Mouse (Mus musculus) B cell, adult 2 months (primary cell): ENCODE measurements around the gene Daam1.

Source experiments
- DNase-seq, 2 experiments: peaks; one replicate each; pipeline ENCODE4 v3.0.0; 2022

The Daam1 gene

GRCm38 (mm10) chr12:71865937-71866336 is 35.1 kb downstream of the Daam1 start:
- no peak for DNase-seq

GRCm38 (mm10) chr12:71867345-71868240 is 36.7 kb downstream of the Daam1 start:
- DNase-seq, result no peak

GRCm38 (mm10) chr12:71870644-71871043 is 39.8 kb downstream of the Daam1 start:
- no peak for DNase-seq

- DNase-seq, result no peak
Measured at GRCm38 (mm10) chr12:71872330-71872729, 41.5 kb downstream of the Daam1 start.

- no peak for DNase-seq
Measured at GRCm38 (mm10) chr12:71874561-71874960, 43.7 kb downstream of the Daam1 start.

GRCm38 (mm10) chr12:71874984-71875383 is 44.1 kb downstream of the Daam1 start:
- no peak for DNase-seq

GRCm38 (mm10) chr12:71875761-71876489 is 45.0 kb downstream of the Daam1 start:
- DNase-seq, result no peak

- no peak for DNase-seq
Measured at GRCm38 (mm10) chr12:71880987-71881386, 50.1 kb downstream of the Daam1 start.

- DNase-seq, result no peak
Measured at GRCm38 (mm10) chr12:71881477-71881876, 50.6 kb downstream of the Daam1 start.

- DNase-seq, result no peak
Measured at GRCm38 (mm10) chr12:71883066-71883711, 52.3 kb downstream of the Daam1 start.

- DNase-seq, result no peak
Measured at GRCm38 (mm10) chr12:71885170-71885574, 54.3 kb downstream of the Daam1 start.

- DNase-seq, result no peak
Measured at GRCm38 (mm10) chr12:71885717-71886116, 54.8 kb downstream of the Daam1 start.

GRCm38 (mm10) chr12:71886406-71886805 is 55.5 kb downstream of the Daam1 start:
- no peak for DNase-seq

GRCm38 (mm10) chr12:71886941-71887340 is 56.1 kb downstream of the Daam1 start:
- no peak for DNase-seq

- no peak for DNase-seq
Measured at GRCm38 (mm10) chr12:71888370-71888769, 57.5 kb downstream of the Daam1 start.

GRCm38 (mm10) chr12:71889266-71889665 is 58.4 kb downstream of the Daam1 start:
- no peak for DNase-seq

- DNase-seq, result no peak
Measured at GRCm38 (mm10) chr12:71890282-71890681, 59.4 kb downstream of the Daam1 start.

- DNase-seq, result no peak
Measured at GRCm38 (mm10) chr12:71891729-71892355, 61.0 kb downstream of the Daam1 start.

GRCm38 (mm10) chr12:71892996-71893605 is 62.2 kb downstream of the Daam1 start:
- DNase-seq, result no peak

GRCm38 (mm10) chr12:71898231-71898630 is 67.4 kb downstream of the Daam1 start:
- DNase-seq, result no peak

GRCm38 (mm10) chr12:71898666-71899520 is 68.0 kb downstream of the Daam1 start:
- DNase-seq, result no peak

GRCm38 (mm10) chr12:71899566-71899965 is 68.7 kb downstream of the Daam1 start:
- no peak for DNase-seq
